Mouse (Mus musculus) myocyte (in vitro differentiated cells): Measurements from ENCODE around the gene Celsr3. TPM values are rescaled to one million over a fixed set of nuclear protein-coding genes. Genes with fewer than 3 reads are reported as not detected.

Experiments used
- H3K27me3 ChIP-seq: one replicate; pipeline ENCODE4 v1.6.1; 2011; ENCODE audit not compliant: control insufficient read depth, insufficient read depth, insufficient read length
- H3K36me3 ChIP-seq: one replicate; pipeline ENCODE4 v1.6.1; 2011; ENCODE audit not compliant: control insufficient read depth, insufficient read depth
- H3K4me2 ChIP-seq: one replicate; pipeline ENCODE4 v1.6.1; 2011; ENCODE audit warnings: low read depth, control low read depth
- H3K4me3 ChIP-seq: one replicate; pipeline ENCODE4 v1.5.1; 2011; ENCODE audit warnings: mild to moderate bottlenecking, control low read depth, moderate library complexity
- H3K79me2 ChIP-seq: one replicate; pipeline ENCODE4 v1.6.1; 2011; ENCODE audit not compliant: control insufficient read depth, insufficient read depth
- H3ac ChIP-seq: one replicate; pipeline ENCODE4 v1.6.1; 2011; ENCODE audit not compliant: control insufficient read depth, insufficient read length
- CEBPB ChIP-seq: IDR thresholded peaks from 2 replicates; pipeline ENCODE4 v1.6.1; 2011; ENCODE audit warnings: mild to moderate bottlenecking, moderate library complexity; ENCODE audit not compliant: poor library complexity, insufficient read depth, severe bottlenecking
- E2F4 ChIP-seq: IDR thresholded peaks from one replicate; pipeline ENCODE4 v1.6.1; 2011; ENCODE audit warnings: mild to moderate bottlenecking, control low read depth, moderate library complexity; ENCODE audit not compliant: insufficient read depth
- MAX ChIP-seq: IDR thresholded peaks from one replicate; pipeline ENCODE4 v1.6.1; 2011; ENCODE audit warnings: low read depth, mild to moderate bottlenecking, control low read depth
- MYOD1 ChIP-seq, 3 experiments: IDR thresholded peaks; one replicate each; pipeline ENCODE4 v1.6.1; 2011; ENCODE audit warnings: control low read depth in 2 of 3, low read depth in 2 of 3, mild to moderate bottlenecking in 2 of 3, moderate library complexity in 1 of 3; ENCODE audit not compliant: insufficient read length in 2 of 3, control insufficient read depth in 1 of 3
- MYOG ChIP-seq, 3 experiments: IDR thresholded peaks; one replicate each; pipeline ENCODE4 v1.6.1; 2011; ENCODE audit warnings: control low read depth in 2 of 3, low read depth in 2 of 3, mild to moderate bottlenecking in 2 of 3; ENCODE audit not compliant: insufficient read length in 2 of 3, control insufficient read depth in 1 of 3, insufficient read depth in 1 of 3
- POLR2A ChIP-seq: IDR thresholded peaks from one replicate; pipeline ENCODE4 v1.6.1; 2011; ENCODE audit warnings: low read depth, mild to moderate bottlenecking, control low read depth, moderate library complexity; ENCODE audit not compliant: insufficient read length
- POLR2AphosphoS2 ChIP-seq: IDR thresholded peaks from one replicate; pipeline ENCODE4 v1.6.1; 2011; ENCODE audit warnings: low read depth, control low read depth; ENCODE audit not compliant: insufficient read length
- REST ChIP-seq: IDR thresholded peaks from one replicate; pipeline ENCODE4 v1.6.1; 2011; ENCODE audit warnings: mild to moderate bottlenecking, control low read depth, moderate library complexity; ENCODE audit not compliant: insufficient read depth, insufficient read length
- SRF ChIP-seq: IDR thresholded peaks from one replicate; pipeline ENCODE4 v1.6.1; 2011; ENCODE audit warnings: low read depth; ENCODE audit not compliant: control insufficient read depth, insufficient read length
- TCF12 ChIP-seq: IDR thresholded peaks from one replicate; pipeline ENCODE4 v1.6.1; 2011; ENCODE audit warnings: mild to moderate bottlenecking, control low read depth; ENCODE audit not compliant: poor library complexity, insufficient read depth, severe bottlenecking
- TCF3 ChIP-seq: IDR thresholded peaks from one replicate; pipeline ENCODE4 v1.6.1; 2011; ENCODE audit warnings: low read depth, control low read depth; ENCODE audit not compliant: insufficient read length
- USF1 ChIP-seq: IDR thresholded peaks from one replicate; pipeline ENCODE4 v1.6.1; 2011; ENCODE audit warnings: low read depth, mild to moderate bottlenecking, control low read depth, moderate library complexity
- polyA plus RNA-seq: library from polyadenylated mRNA; unstranded; fragments of >200 nt; fragmentation: generic; extraction: Trizol; gene quantifications from one replicate; pipeline ENCODE4 v1.2.1, GENCODE M21; 2012; ENCODE audit warnings: missing spikeins

Celsr3 gene
- polyA plus RNA-seq, 1 experiment = 0.65 TPM

GRCm38 (mm10) chr9:108806379-108806778 lies 19.7 kb upstream of the Celsr3 start:
- Histone ChIP-seq H3K4me2 (no peak overlapping the region), H3ac (no peak overlapping the region), H3K27me3 (no peaks in the 10 kb centered on the region), H3K4me3 (no peak overlapping the region), H3K36me3 (peaks cover 39% of the 10 kb centered on the region), H3K79me2 (no peaks in the 10 kb centered on the region)
- no peak for TF ChIP-seq POLR2AphosphoS2
- TF ChIP-seq USF1 = no peak
- peak in 2 of 3 experiments; percentile 42 to 57 for TF ChIP-seq MYOD1 (IDR thresholded peaks at IDR 0.05; ENCODE audit: control insufficient read depth in 1 of 3, insufficient read length in 2 of 3, low read depth in 2 of 3)

GRCm38 (mm10) chr9:108806831-108807230 lies 19.3 kb upstream of the Celsr3 start:
- peaks cover 36% of the 10 kb centered on the region for H3K36me3 ChIP-seq
- H3K4me3 ChIP-seq = no peak overlapping the region
- H3K79me2 ChIP-seq = no peaks in the 10 kb centered on the region
- no peak overlapping the region for H3ac ChIP-seq
- TF ChIP-seq CEBPB (no peak), TCF12 (no peak), E2F4 (no peak), REST (no peak), MYOG (IDR thresholded peaks at IDR 0.05; ENCODE audit: control insufficient read depth in 1 of 3, insufficient read depth in 1 of 3, insufficient read length in 2 of 3, low read depth in 2 of 3) (no peak), MYOD1 (IDR thresholded peaks at IDR 0.05; ENCODE audit: control insufficient read depth in 1 of 3, insufficient read length in 2 of 3, low read depth in 2 of 3) (peak in 1 of 3 experiments; percentile 19), USF1 (no peak), SRF (no peak), TCF3 (no peak), POLR2AphosphoS2 (peak; percentile 11), MAX (no peak), POLR2A (no peak)
- no peaks in the 10 kb centered on the region for H3K27me3 ChIP-seq
- H3K4me2 ChIP-seq = no peak overlapping the region

- no peak for TF ChIP-seq REST
- TF ChIP-seq MYOD1 (IDR thresholded peaks at IDR 0.05; ENCODE audit: control insufficient read depth in 1 of 3, insufficient read length in 2 of 3, low read depth in 2 of 3) = no peak
- H3K36me3 ChIP-seq = peaks cover 27% of the 10 kb centered on the region
- H3K27me3 ChIP-seq = no peaks in the 10 kb centered on the region
- peak overlapping the region; percentile 61 for H3ac ChIP-seq
- H3K4me3 ChIP-seq = peak overlapping the region; percentile 34
- H3K79me2 ChIP-seq = no peaks in the 10 kb centered on the region
- no peak overlapping the region for H3K4me2 ChIP-seq
These were observed 18.4 kb upstream of the Celsr3 start for GRCm38 (mm10) chr9:108807674-108808073.

GRCm38 (mm10) chr9:108808163-108808665 lies 17.9 kb upstream of the Celsr3 start, which contains the start of gene Nckipsd:
TSS of gene Nckipsd (plus strand) at chr9:108808368.
- Histone ChIP-seq H3ac (peak within 1 kb of the TSS; percentile 61), H3K36me3 (peaks cover 22% of the 10 kb centered on the region)

GRCm38 (mm10) chr9:108809188-108809587 lies 16.9 kb upstream of the Celsr3 start:
- peak overlapping the region; percentile 34 for H3K4me3 ChIP-seq
- peak overlapping the region; percentile 96 for H3K4me2 ChIP-seq
- TF ChIP-seq POLR2AphosphoS2 (no peak), TCF12 (no peak), USF1 (no peak), POLR2A (no peak), REST (no peak), TCF3 (no peak), SRF (no peak), CEBPB (no peak), MYOG (IDR thresholded peaks at IDR 0.05; ENCODE audit: control insufficient read depth in 1 of 3, insufficient read depth in 1 of 3, insufficient read length in 2 of 3, low read depth in 2 of 3) (no peak), MYOD1 (IDR thresholded peaks at IDR 0.05; ENCODE audit: control insufficient read depth in 1 of 3, insufficient read length in 2 of 3, low read depth in 2 of 3) (no peak), E2F4 (no peak), MAX (no peak)
- H3K27me3 ChIP-seq = no peaks in the 10 kb centered on the region
- H3K36me3 ChIP-seq = peaks cover 18% of the 10 kb centered on the region
- no peak overlapping the region for H3ac ChIP-seq
- H3K79me2 ChIP-seq = no peaks in the 10 kb centered on the region

More at GRCm38 (mm10) chr9:108808163-108808665, 17.9 kb upstream of the Celsr3 start, which contains the start of gene Nckipsd:
- peak within 1 kb of the TSS; percentile 96 for H3K4me2 ChIP-seq
- H3K4me3 ChIP-seq = peak within 1 kb of the TSS; percentile 34
- no peaks in the 10 kb centered on the region for H3K27me3 ChIP-seq
- H3K79me2 ChIP-seq = no peaks in the 10 kb centered on the region
- TF ChIP-seq E2F4 = peak; percentile 34
- no peak for TF ChIP-seq MAX
- no peak for TF ChIP-seq MYOG (IDR thresholded peaks at IDR 0.05; ENCODE audit: control insufficient read depth in 1 of 3, insufficient read depth in 1 of 3, insufficient read length in 2 of 3, low read depth in 2 of 3)
- TF ChIP-seq POLR2A = peak; percentile 96
- TF ChIP-seq USF1 = no peak
- TF ChIP-seq TCF3 = no peak
- TF ChIP-seq SRF = no peak
- TF ChIP-seq CEBPB = no peak
- TF ChIP-seq POLR2AphosphoS2 = peak; percentile 97
- no peak for TF ChIP-seq REST
- no peak for TF ChIP-seq TCF12
- TF ChIP-seq MYOD1 (IDR thresholded peaks at IDR 0.05; ENCODE audit: control insufficient read depth in 1 of 3, insufficient read length in 2 of 3, low read depth in 2 of 3) = peak in 1 of 3 experiments; percentile 5
